Mouse (Mus musculus): ENCODE results near the gene Rsl24d1.

DNA sequence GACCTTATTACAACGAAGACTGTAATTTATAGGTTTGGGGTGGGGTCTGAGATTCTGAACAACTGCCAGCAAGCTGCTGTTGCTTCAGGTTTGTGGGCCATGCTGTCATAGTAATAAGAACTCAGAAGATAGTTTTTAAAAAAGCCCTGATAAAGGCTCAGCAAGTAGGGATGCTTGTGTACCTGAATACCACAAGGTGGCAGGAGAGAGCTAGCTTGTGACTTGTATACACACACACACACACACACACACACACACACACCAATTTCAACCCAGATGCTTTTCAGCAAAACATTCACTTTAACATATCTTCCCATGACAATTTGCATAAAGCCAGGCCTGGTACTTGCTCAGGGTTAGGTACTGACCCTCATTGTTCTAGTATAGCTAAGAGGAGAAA lies 46.0 kb downstream of the Rsl24d1 start:
- TF ChIP-seq CTCF (conservative IDR thresholded peaks at IDR 0.05; ENCODE audit: low read length) (peak; percentile 67), POU5F1 (IDR thresholded peaks at IDR 0.05; ENCODE audit: borderline replicate concordance, low read length) (no peak)
